Mouse (Mus musculus): ENCODE data around the gene Ift140.

Gene Ift140

GRCm38 (mm10) chr17:25015655-25016291 lies at the start of gene Ift140, which contains the start of gene Cramp1l:
Gene Ift140, plus strand, starts transcription at chr17:25016085.
Gene Cramp1l, minus strand, starts transcription at chr17:25015788.
- DNase-seq (ENCODE audit: low read depth): peak; percentile 98

- DNase-seq (ENCODE audit: low read depth): no peak
These were observed 28.7 kb upstream of the Ift140 start for GRCm38 (mm10) chr17:24987221-24987620.

GRCm38 (mm10) chr17:24994721-24995120 lies 21.2 kb upstream of the Ift140 start:
- no peak for DNase-seq (ENCODE audit: low read depth)

- no peak for DNase-seq (ENCODE audit: low read depth)
These were observed 10.8 kb upstream of the Ift140 start for GRCm38 (mm10) chr17:25005102-25005501.

GRCm38 (mm10) chr17:25007480-25007879 lies 8.4 kb upstream of the Ift140 start:
- no peak for DNase-seq (ENCODE audit: low read depth)

GRCm38 (mm10) chr17:25013606-25014501 lies 2.0 kb upstream of the Ift140 start:
- peak; percentile 62 for DNase-seq (ENCODE audit: low read depth)

GRCm38 (mm10) chr17:25014841-25015570 lies 879 bp upstream of the Ift140 start:
- peak; percentile 62 for DNase-seq (ENCODE audit: low read depth)

- DNase-seq (ENCODE audit: low read depth): peak; percentile 80
These were observed 627 bp downstream of the Ift140 start for GRCm38 (mm10) chr17:25016292-25017132.

- DNase-seq (ENCODE audit: low read depth): no peak
These were observed 20.3 kb downstream of the Ift140 start for GRCm38 (mm10) chr17:25036183-25036582.

GRCm38 (mm10) chr17:25044879-25045278 lies 29.0 kb downstream of the Ift140 start:
- no peak for DNase-seq (ENCODE audit: low read depth)

GRCm38 (mm10) chr17:25045281-25045680 lies 29.4 kb downstream of the Ift140 start:
- no peak for DNase-seq (ENCODE audit: low read depth)

GRCm38 (mm10) chr17:25047143-25047542 lies 31.3 kb downstream of the Ift140 start:
- DNase-seq (ENCODE audit: low read depth): no peak

- no peak for DNase-seq (ENCODE audit: low read depth)
These were observed 37.4 kb downstream of the Ift140 start for GRCm38 (mm10) chr17:25053274-25053673.

GRCm38 (mm10) chr17:25057041-25057440 lies 41.2 kb downstream of the Ift140 start:
- no peak for DNase-seq (ENCODE audit: low read depth)

GRCm38 (mm10) chr17:25063261-25063660 lies 47.4 kb downstream of the Ift140 start:
- no peak for DNase-seq (ENCODE audit: low read depth)

GRCm38 (mm10) chr17:25063872-25064271 lies 48.0 kb downstream of the Ift140 start:
- DNase-seq (ENCODE audit: low read depth): no peak

GRCm38 (mm10) chr17:25064351-25064750 lies 48.5 kb downstream of the Ift140 start:
- no peak for DNase-seq (ENCODE audit: low read depth)

- no peak for DNase-seq (ENCODE audit: low read depth)
These were observed 49.3 kb downstream of the Ift140 start for GRCm38 (mm10) chr17:25065189-25065588.

GRCm38 (mm10) chr17:25066595-25066994 lies 50.7 kb downstream of the Ift140 start:
- no peak for DNase-seq (ENCODE audit: low read depth)

- DNase-seq (ENCODE audit: low read depth): no peak
These were observed 51.6 kb downstream of the Ift140 start for GRCm38 (mm10) chr17:25067442-25067851.

- DNase-seq (ENCODE audit: low read depth): no peak
These were observed 52.8 kb downstream of the Ift140 start for GRCm38 (mm10) chr17:25068690-25069089.

- no peak for DNase-seq (ENCODE audit: low read depth)
These were observed 61.0 kb downstream of the Ift140 start for GRCm38 (mm10) chr17:25076906-25077305.
